Mouse (Mus musculus) left cerebral cortex, postnatal 4 days (tissue): ENCODE measurements around the gene Tmem121b. TPM values are rescaled to one million over a fixed set of nuclear protein-coding genes. Genes with fewer than 3 reads are reported as not detected.

ENCODE experiments used
- DNase-seq: peaks from one replicate; pipeline ENCODE4 v3.0.0-alpha.2; 2022
- intact Hi-C: fragments of 180-260 bp; cut with DNase I; formaldehyde crosslinking; loops from one replicate; pipeline ENCODE4 v1.15.1; 2025
- total RNA-seq, 2 experiments: library from RNA; stranded (reverse); gene quantifications; 2 replicates each; pipeline ENCODE4 v1.2.3; 2021

Gene Tmem121b
- total RNA-seq, 2 experiments from 2014 or later: 28.9 to 29.6 TPM

- no peak for DNase-seq
- intact Hi-C loops: no loop called here
Observed at GRCm38 (mm10) chr6:120466609-120467329, 26.8 kb downstream of the Tmem121b start.

DNA sequence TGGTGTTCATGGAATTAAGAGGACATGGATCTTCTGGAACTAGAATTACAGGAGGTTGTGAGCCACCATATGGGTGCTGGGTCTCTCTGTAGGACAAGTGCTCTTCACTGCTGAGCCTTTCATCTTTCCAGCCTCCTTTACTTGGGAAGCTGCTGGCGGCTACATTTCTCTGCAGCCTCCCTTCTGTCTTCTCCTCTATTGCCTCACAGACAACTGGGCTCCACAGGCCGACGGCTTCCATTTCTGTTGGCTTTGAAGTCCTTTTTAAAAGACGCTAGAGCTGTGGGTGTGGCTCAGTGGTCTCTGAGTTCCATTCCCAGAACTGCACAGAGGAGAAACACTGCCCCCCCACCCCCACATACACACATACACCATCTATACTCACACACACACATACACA lies 28.2 kb downstream of the Tmem121b start:
- intact Hi-C loops: no loop called here
- DNase-seq: no peak

GRCm38 (mm10) chr6:120464406-120464939 lies 29.1 kb downstream of the Tmem121b start:
- intact Hi-C loops: no loop called here
- no peak for DNase-seq

GRCm38 (mm10) chr6:120463884-120464283 lies 29.7 kb downstream of the Tmem121b start:
- peak; percentile 29 for DNase-seq
- intact Hi-C loops: no loop called here

GRCm38 (mm10) chr6:120463086-120463871 lies 30.3 kb downstream of the Tmem121b start, which contains the start of gene Il17ra:
Gene Il17ra (plus strand): TSS chr6:120463247.
- peak; percentile 63 for DNase-seq
- intact Hi-C loops: no loop called here

DNA sequence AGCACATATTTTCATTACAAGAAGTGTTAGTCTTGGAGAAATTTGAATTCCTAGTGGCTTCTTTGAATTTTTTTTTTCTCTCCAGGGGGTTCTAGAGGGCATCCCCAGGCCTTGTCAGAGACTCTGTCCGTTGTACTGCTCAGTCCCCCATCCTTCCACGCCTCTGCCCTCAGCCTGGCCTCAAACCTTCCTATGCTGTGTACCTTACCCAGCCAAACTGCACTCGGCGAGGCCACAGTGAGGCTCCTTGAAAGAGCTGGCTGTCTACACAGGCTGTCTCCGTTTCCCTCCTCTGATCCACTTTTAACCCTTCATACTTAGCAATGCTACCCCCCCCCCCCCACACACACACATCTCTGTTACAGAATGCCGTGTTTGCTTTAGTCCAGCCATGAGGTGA lies 31.4 kb downstream of the Tmem121b start:
- intact Hi-C loops: no loop called here
- no peak for DNase-seq

DNA sequence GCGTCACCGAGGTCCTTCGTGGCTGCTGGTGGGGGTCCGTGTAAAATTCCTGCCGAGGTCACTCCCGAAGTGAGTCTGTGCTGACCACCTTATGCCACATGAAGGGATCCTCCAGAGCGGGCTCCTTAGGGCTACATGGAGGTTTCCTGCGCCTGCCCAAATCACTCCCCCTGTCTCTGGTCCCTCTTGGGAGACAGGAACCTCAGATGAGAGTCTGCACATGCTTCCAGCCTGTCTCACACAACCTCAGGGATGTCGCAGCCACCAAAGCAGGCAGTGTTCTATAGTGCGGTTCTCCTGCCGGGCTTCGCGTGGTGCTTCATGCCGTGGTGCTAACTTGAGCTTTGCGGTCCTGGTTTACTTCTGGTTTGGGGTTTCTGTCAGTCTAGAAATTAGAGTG lies 32.4 kb downstream of the Tmem121b start:
- no peak for DNase-seq
- intact Hi-C loops: no loop called here

DNA sequence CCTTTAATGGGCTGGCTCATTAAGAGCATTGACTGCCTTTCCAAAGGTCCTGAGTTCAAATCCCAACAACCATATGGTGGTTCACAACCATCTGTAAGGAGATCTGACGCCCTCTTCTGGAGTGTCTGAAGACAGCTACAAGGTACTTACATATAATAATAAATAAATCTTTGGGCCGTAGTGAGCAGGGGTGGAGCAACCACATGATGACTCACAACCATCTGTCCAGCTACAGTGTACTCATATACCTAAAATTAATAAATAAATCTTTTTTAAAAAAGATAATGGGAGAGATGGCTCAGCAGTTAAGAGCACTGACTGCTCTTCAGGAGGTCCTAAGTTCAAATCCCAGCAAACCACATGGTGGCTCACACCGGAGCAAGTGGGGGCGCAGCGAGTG lies 35.9 kb downstream of the Tmem121b start:
- no peak for DNase-seq
- intact Hi-C loops: no loop called here

- DNase-seq: no peak
- intact Hi-C loops: no loop called here
Observed at GRCm38 (mm10) chr6:120457074-120457473, 36.5 kb downstream of the Tmem121b start.

GRCm38 (mm10) chr6:120454627-120455077 lies 39.0 kb downstream of the Tmem121b start:
- intact Hi-C loops: no loop called here

DNA sequence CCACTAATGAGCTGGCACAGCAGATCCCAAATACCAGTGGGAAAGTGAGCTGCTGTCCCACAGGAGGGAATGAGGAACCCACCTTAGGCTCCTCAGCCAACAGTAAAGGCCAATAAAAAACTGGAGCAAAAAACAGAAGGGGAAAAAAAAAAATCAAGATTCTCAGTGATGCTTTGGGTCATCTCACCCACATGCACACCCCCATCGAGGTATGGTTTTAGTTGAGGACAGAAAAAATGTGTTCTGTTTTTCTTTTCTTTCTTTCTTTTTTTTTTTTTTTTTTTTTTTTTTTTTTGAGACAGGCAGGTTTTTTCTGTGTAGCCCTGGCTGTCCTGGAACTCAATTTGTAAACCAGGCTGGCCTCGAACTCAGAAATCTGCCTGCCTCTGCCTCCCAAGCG lies 40.1 kb downstream of the Tmem121b start:
- no peak for DNase-seq
- intact Hi-C loops: no loop called here

More at GRCm38 (mm10) chr6:120454627-120455077, 39.0 kb downstream of the Tmem121b start:
- DNase-seq: no peak

- DNase-seq: no peak
- intact Hi-C loops: no loop called here
Observed at GRCm38 (mm10) chr6:120453103-120453445, 40.5 kb downstream of the Tmem121b start.

DNA sequence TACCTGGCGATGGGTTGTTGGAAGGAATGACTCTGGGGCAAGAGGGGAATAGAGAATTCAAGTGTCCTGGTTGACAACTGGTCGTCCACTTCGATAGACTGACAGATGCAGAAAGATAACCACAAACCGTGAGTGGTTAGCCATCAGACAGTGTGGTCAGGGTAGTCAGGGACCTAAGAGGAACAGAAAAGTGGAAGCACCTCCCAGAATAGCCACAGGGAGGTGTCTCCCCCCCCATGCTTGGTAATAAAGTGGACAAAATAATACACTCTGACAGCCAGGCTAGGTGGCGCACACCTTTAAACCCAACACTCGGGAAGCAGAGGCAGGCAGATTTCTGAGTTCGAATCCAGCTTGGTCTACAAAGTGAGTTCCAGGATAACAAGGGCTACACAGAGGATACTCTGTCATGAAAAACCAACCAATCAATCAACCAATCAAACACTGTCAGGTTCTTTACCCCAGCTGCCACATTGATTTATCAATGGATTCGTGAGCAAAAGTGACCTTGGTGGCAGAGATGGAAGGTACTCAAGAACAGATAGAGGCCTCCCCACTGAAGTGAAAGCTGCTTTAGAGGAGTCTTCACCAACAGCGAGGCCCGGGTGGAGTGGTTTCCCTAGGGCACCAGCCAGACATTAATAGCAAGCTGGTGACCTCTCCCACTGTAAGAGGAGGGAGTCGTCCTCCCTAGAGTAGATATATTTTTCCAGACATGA lies 41.1 kb downstream of the Tmem121b start:
- DNase-seq: no peak
- intact Hi-C loops: no loop called here

GRCm38 (mm10) chr6:120450208-120450607 lies 43.4 kb downstream of the Tmem121b start:
- intact Hi-C loops: no loop called here
- no peak for DNase-seq

- DNase-seq: no peak
- intact Hi-C loops: no loop called here
Observed at GRCm38 (mm10) chr6:120443363-120444355, 49.9 kb downstream of the Tmem121b start.

DNA sequence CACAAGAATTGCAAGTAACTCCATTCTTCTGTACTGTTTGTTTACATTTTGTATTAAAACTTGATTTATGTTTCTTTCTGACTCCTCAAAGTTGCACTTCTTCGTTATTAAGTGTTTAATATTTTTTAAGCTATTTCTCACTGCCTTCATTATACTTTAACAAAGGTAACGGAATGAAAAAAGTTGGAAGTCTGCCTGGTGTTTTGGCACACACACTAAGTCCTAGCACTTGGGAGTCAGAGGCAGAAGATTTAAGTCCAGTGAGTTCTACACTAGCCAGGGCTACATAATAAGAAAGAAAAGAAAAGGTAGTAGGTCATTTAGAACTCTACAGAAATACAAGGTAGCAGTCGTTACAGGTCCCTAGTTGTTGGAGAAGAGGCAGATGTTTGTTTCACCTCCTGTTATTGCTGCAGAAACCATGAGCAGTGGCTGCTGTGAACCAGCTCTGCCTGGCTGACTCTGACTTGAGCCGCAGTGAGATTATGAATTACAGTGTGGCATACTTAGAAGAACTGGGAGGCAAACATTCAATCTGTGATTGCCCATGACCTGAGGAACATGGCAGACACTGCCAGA lies 51.3 kb downstream of the Tmem121b start:
- intact Hi-C loops: no loop called here
- no peak for DNase-seq
